Mouse (Mus musculus) adrenal gland, postnatal 10 days (tissue): Measurements from ENCODE around the gene 9530053A07Rik. TPM values are rescaled to one million over a fixed set of nuclear protein-coding genes. Genes with fewer than 3 reads are reported as not detected.

Experiments used
- total RNA-seq, 2 experiments: library from RNA; stranded (reverse); gene quantifications; 2 replicates each; pipeline ENCODE4 v1.2.3; 2021

The 9530053A07Rik gene
- total RNA-seq, 2 experiments from 2014 or later: not detected

Other genes with a start within 250 kb of the 9530053A07Rik start
- 10 to 100 TPM in 1 of 2 experiments, 1 to 10 TPM in 1; 8.9 to 12.8 TPM for gene Zfp974, start 200.0 kb upstream of the 9530053A07Rik start, total RNA-seq
- gene Zfp780b, start 150.3 kb upstream of the 9530053A07Rik start, total RNA-seq: 10 to 100 TPM in 1 of 2 experiments, 1 to 10 TPM in 1; 8.9 to 13.1 TPM
- 1 to 10 TPM; 2.3 to 3.0 TPM for gene Zfp850, start 115.4 kb upstream of the 9530053A07Rik start, total RNA-seq
- gene Psmc4, start 79.4 kb upstream of the 9530053A07Rik start, total RNA-seq: 100 to 1,000 TPM; 137 to 148 TPM
- gene Fcgbp, start 58.2 kb upstream of the 9530053A07Rik start, total RNA-seq: not detected
- 10 to 100 TPM; 84.3 to 96.3 TPM for gene Fbl, start 40.2 kb downstream of the 9530053A07Rik start, total RNA-seq
- 10 to 100 TPM; 35.6 to 48.1 TPM for gene Dyrk1b, start 50.0 kb downstream of the 9530053A07Rik start, total RNA-seq
- 10 to 100 TPM; 22.8 to 34.9 TPM for gene Eid2, start 138.4 kb downstream of the 9530053A07Rik start, total RNA-seq
- gene Eid2b, start 148.3 kb downstream of the 9530053A07Rik start, total RNA-seq: 10 to 100 TPM; 13.4 to 15.7 TPM
- 1 to 10 TPM in 1 of 2 experiments, not detected in 1; 1.2 TPM for gene Selenov, start 161.7 kb downstream of the 9530053A07Rik start, total RNA-seq
- gene Dll3, start 172.8 kb downstream of the 9530053A07Rik start, total RNA-seq: under 1 TPM; 0.33 to 0.36 TPM
- gene Timm50, start 182.6 kb downstream of the 9530053A07Rik start, total RNA-seq: 100 to 1,000 TPM; 108 to 114 TPM
- gene Supt5, start 209.3 kb downstream of the 9530053A07Rik start, total RNA-seq: 100 to 1,000 TPM in 1 of 2 experiments, 10 to 100 TPM in 1; 86.6 to 103 TPM
- 1,000 to 10,000 TPM; 1,220 to 1,241 TPM for gene Rps16, start 221.2 kb downstream of the 9530053A07Rik start, total RNA-seq
- gene Plekhg2, start 243.1 kb downstream of the 9530053A07Rik start, total RNA-seq: 10 to 100 TPM; 27.9 to 37.0 TPM